Mouse (Mus musculus) ES-E14 (cell line): ENCODE measurements around the gene Acox2. TPM values are rescaled to one million over a fixed set of nuclear protein-coding genes. Genes with fewer than 3 reads are reported as not detected.
A peak's percentile ranks its signal among the peaks of the same experiment; 100 is the strongest.

ENCODE experiments used
- DNase-seq: peaks from one replicate; pipeline ENCODE4 v3.0.0-alpha.2; 2013; ENCODE audit warnings: low read depth, low spot score
- H3K27ac ChIP-seq: 2 replicates; pipeline ENCODE4 v1.5.1; 2012; ENCODE audit warnings: low read depth, mild to moderate bottlenecking, low read length, moderate library complexity, mixed read lengths; ENCODE audit not compliant: poor library complexity, insufficient read depth, severe bottlenecking
- H3K36me3 ChIP-seq: 2 replicates; pipeline ENCODE4 v1.6.1; 2012; ENCODE audit warnings: mild to moderate bottlenecking, low read length, moderate library complexity, mixed read lengths; ENCODE audit not compliant: control insufficient read depth, poor library complexity, insufficient read depth, severe bottlenecking
- H3K4me1 ChIP-seq, 2 experiments: fragments of 150-350 bp in 1 of 2; sonication (generic) in 1 of 2; 2 replicates each; pipeline ENCODE4 v1.6.1; 2012; ENCODE audit warnings: low read length in 2 of 2, mild to moderate bottlenecking in 1 of 2, mixed read lengths in 1 of 2; ENCODE audit not compliant: control insufficient read depth in 2 of 2, insufficient read depth in 2 of 2, poor library complexity in 1 of 2
- H3K4me3 ChIP-seq, 2 experiments: fragments of 150-350 bp in 1 of 2; sonication (generic) in 1 of 2; 2 replicates each; pipeline ENCODE4 v1.5.1; 2012; ENCODE audit warnings: low read length in 2 of 2, low read depth in 1 of 2, mild to moderate bottlenecking in 1 of 2, mixed read lengths in 1 of 2; ENCODE audit not compliant: insufficient read depth in 1 of 2, poor library complexity in 1 of 2, severe bottlenecking in 1 of 2
- H3K9ac ChIP-seq: 2 replicates; pipeline ENCODE4 v1.6.1; 2012; ENCODE audit warnings: low read depth, mild to moderate bottlenecking, low read length, mixed read lengths; ENCODE audit not compliant: poor library complexity, insufficient read depth, severe bottlenecking
- H3K9me3 ChIP-seq: fragments of 150-350 bp; sonication (generic); 2 replicates; pipeline ENCODE4 v1.6.1; 2012; ENCODE audit warnings: low read depth, mild to moderate bottlenecking, low read length; ENCODE audit not compliant: control insufficient read depth, insufficient read depth
- CHD2 ChIP-seq: IDR thresholded peaks from 2 replicates; pipeline ENCODE4 v1.6.1; 2014; ENCODE audit warnings: mild to moderate bottlenecking, low read depth, low read length, inconsistent platforms
- HCFC1 ChIP-seq: IDR thresholded peaks from 2 replicates; pipeline ENCODE4 v1.6.1; 2012; ENCODE audit warnings: low read length, inconsistent platforms, borderline replicate concordance; ENCODE audit not compliant: insufficient read depth
- MAFK ChIP-seq: IDR thresholded peaks from 2 replicates; pipeline ENCODE4 v1.6.1; 2014; ENCODE audit warnings: mild to moderate bottlenecking, low read depth, low read length, inconsistent platforms; ENCODE audit not compliant: insufficient read depth
- ZC3H11A ChIP-seq: IDR thresholded peaks from 2 replicates; pipeline ENCODE4 v1.6.1; 2012; ENCODE audit warnings: low read depth, mild to moderate bottlenecking, inconsistent platforms, low read length, borderline replicate concordance
- ZNF384 ChIP-seq: IDR thresholded peaks from 2 replicates; pipeline ENCODE4 v1.6.1; 2012; ENCODE audit warnings: low read depth, low read length, inconsistent platforms
- in situ Hi-C, 2 experiments: fragments of 600-800 bp; cut with MboI; formaldehyde crosslinking; loops; one replicate each; pipeline ENCODE4 v1.15.1; 2025; ENCODE audit warnings: low sequenced_read_pairs in 2 of 2, inconsistent platforms in 1 of 2; ENCODE audit not compliant: unreplicated experiment in 2 of 2
- total RNA-seq: library from RNA; depleted of rRNA; stranded (reverse); fragments of 300-350 nt; gene quantifications from 2 replicates; pipeline ENCODE4 v1.2.3, GENCODE M21; 2012

Gene Acox2
- total RNA-seq, 1 experiment, result not detected

- Histone ChIP-seq H3K4me1 (peaks cover 4 to 8% of the 10 kb centered on the region in 2 experiments; a peak in 3 of 4 replicates), H3K36me3 (no peaks in the 10 kb centered on the region), H3K4me3 (no peak overlapping the region), H3K9ac (no peak overlapping the region), H3K27ac (no peak overlapping the region), H3K9me3 (no peaks in the 10 kb centered on the region)
- TF ChIP-seq ZC3H11A (no peak), CHD2 (no peak), HCFC1 (no peak), ZNF384 (no peak), MAFK (no peak)
- in situ Hi-C loops, result no loop called here
- no peak for DNase-seq
Observed at GRCm38 (mm10) chr14:8209896-8210295, 49.3 kb downstream of the Acox2 start.

DNA sequence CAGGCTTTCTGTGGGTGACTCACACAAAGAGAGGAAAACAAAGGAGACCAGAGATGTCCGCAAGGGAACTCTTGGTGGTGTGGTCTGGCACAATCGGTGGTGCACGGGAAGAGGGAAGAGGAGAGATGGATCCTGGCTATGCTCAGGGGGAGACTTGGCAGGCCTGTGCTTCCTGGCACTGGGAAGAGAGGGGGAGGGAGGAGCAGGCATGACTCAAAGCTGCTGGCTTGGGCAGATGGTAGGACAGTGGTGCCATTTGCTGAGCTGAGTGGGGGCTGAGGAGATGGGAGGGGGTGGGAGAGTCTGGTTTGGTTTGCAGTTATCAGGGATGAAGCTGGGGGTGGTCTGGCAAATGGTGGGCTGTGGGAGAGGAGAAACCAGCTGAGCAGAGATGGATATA is 50.3 kb downstream of the Acox2 start:
- no peaks in the 10 kb centered on the region for H3K36me3 ChIP-seq
- H3K9ac ChIP-seq, result no peak overlapping the region
- no peaks in the 10 kb centered on the region for H3K9me3 ChIP-seq
- TF ChIP-seq HCFC1 (no peak), CHD2 (no peak), ZNF384 (no peak), ZC3H11A (no peak), MAFK (no peak)
- H3K4me1 ChIP-seq, result peaks cover 4 to 8% of the 10 kb centered on the region in 2 experiments; a peak in 3 of 4 replicates
- in situ Hi-C loops, result no loop called here
- no peak overlapping the region for H3K4me3 ChIP-seq
- no peak overlapping the region for H3K27ac ChIP-seq
- DNase-seq, result no peak

DNA sequence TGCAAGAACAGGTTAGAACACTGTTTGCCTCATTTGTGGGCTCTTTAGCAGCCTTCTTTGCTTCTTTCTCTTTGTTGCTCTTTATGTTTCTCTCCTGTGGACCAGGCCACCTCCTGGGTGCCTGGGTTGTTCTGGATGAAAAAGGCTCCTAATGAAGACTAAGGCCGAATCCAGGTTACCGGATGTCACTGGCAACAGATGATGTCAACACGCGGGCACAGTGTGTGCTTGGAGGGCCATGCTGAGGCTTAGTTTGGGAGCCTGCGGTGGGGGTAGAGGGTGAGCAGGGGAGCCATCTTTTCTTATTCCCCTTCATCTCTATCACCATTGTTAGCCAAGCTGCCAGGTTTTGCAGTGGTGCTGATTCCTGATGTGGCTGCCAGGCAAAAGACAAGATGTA is 51.6 kb downstream of the Acox2 start:
- Histone ChIP-seq H3K36me3 (no peaks in the 10 kb centered on the region), H3K9ac (no peak overlapping the region), H3K9me3 (no peaks in the 10 kb centered on the region), H3K27ac (peak overlapping the region; percentile 29; the same call in 1 of the 2 replicates), H3K4me3 (no peak overlapping the region), H3K4me1 (peaks cover 4 to 8% of the 10 kb centered on the region in 2 experiments; a peak in 3 of 4 replicates)
- no peak for DNase-seq
- TF ChIP-seq MAFK, result no peak
- in situ Hi-C loops, result no loop called here

GRCm38 (mm10) chr14:8207105-8207504 is 52.0 kb downstream of the Acox2 start:
- Histone ChIP-seq H3K36me3 (no peaks in the 10 kb centered on the region), H3K4me3 (no peak overlapping the region), H3K27ac (peak overlapping the region; percentile 29), H3K9me3 (no peaks in the 10 kb centered on the region), H3K9ac (no peak overlapping the region), H3K4me1 (peaks cover 4 to 8% of the 10 kb centered on the region in 2 experiments; a peak in 3 of 4 replicates)
- in situ Hi-C loops, result no loop called here
- DNase-seq, result no peak
- TF ChIP-seq ZC3H11A (no peak), ZNF384 (no peak), HCFC1 (no peak), MAFK (no peak), CHD2 (no peak)

DNA sequence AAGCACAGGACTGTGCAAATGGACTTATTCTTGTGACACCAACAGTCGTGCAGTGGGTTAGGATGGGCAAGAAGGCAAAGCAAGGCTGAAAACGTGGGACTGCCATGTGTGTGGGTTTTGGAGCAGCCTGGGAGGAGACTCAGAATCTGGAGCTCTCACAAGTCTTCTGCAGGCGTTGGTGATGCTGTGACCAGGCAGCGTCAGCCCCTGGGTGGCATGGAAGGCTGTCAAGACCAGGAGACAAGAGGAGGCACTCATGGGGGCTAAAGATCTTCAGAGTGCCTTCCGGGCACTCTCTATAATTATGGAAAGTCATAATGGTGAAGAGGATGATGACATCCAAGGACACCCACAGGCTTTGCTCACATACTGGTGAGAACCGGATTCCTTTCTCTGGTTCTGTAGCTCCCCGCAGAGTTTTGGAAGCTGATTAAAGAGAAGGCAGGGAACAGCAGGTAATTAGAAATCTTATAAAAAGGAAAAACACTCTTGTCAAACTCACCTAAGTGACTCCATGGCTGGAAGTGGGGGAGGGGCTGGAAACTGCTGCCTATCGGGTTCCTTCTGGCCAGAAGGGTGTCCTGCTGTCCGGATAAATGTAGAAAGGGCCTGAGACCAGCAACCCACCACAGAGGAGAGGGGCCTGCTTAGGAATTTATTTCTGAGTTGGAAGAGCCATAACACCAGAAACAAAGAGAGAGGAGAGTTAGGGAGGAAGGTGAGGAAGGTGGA is 52.8 kb downstream of the Acox2 start:
- Histone ChIP-seq H3K4me1 (peaks cover 4 to 8% of the 10 kb centered on the region in 2 experiments; a peak in 3 of 4 replicates), H3K9ac (no peak overlapping the region), H3K36me3 (no peaks in the 10 kb centered on the region), H3K9me3 (no peaks in the 10 kb centered on the region), H3K27ac (no peak overlapping the region), H3K4me3 (no peak overlapping the region)
- no peak for DNase-seq
- in situ Hi-C loops, result no loop called here
- TF ChIP-seq ZNF384 (no peak), HCFC1 (no peak), MAFK (no peak), CHD2 (no peak), ZC3H11A (no peak)
